Mouse (Mus musculus) embryonic facial prominence, embryonic 10.5 days (tissue): ENCODE results near the gene Cc2d2b. TPM values are rescaled to one million over a fixed set of nuclear protein-coding genes. Genes with fewer than 3 reads are reported as not detected.

Source experiments
- DNase-seq: peaks from one replicate; pipeline ENCODE4 v3.0.0-alpha.2; 2017; ENCODE audit warnings: low spot score
- H3K27ac ChIP-seq: fragments of 300-500 bp; sonication (generic); replicated peaks from 2 replicates; pipeline ENCODE4 v1.5.1; 2016; ENCODE audit warnings: mild to moderate bottlenecking
- H3K27me3 ChIP-seq: fragments of 300-500 bp; sonication (generic); replicated peaks from 2 replicates; pipeline ENCODE4 v1.6.1; 2016; ENCODE audit warnings: low read depth, mild to moderate bottlenecking; ENCODE audit not compliant: poor library complexity, severe bottlenecking
- H3K36me3 ChIP-seq: fragments of 300-500 bp; sonication (generic); replicated peaks from 2 replicates; pipeline ENCODE4 v1.6.1; 2016; ENCODE audit warnings: mild to moderate bottlenecking, moderate library complexity
- H3K4me1 ChIP-seq: fragments of 300-500 bp; sonication (generic); 2 replicates; pipeline ENCODE4 v1.6.1; 2016
- H3K4me3 ChIP-seq: fragments of 300-500 bp; sonication (generic); 2 replicates; pipeline ENCODE4 v1.5.1; 2016; ENCODE audit warnings: mild to moderate bottlenecking, moderate library complexity
- H3K9me3 ChIP-seq: fragments of 300-500 bp; sonication (generic); 2 replicates; pipeline ENCODE4 v1.6.1; 2016; ENCODE audit warnings: mild to moderate bottlenecking
- WGBS: fragments of 180-500 bp; shearing (Covaris S2); methylation state at CpG from one replicate; pipeline ENCODE4 v1.1.7; 2016; 5-methylcytosine and 5-hydroxymethylcytosine counted together
- polyA plus RNA-seq: library from polyadenylated mRNA; unstranded; fragments of >200 nt; fragmentation: Nextera tagmentation; extraction: Ambion mirVana; gene quantifications from 2 replicates; pipeline ENCODE4 v1.2.1, GENCODE M21; 2016

Gene Cc2d2b
- 0.22 and 0.38 TPM in 2 replicates for polyA plus RNA-seq

- Histone ChIP-seq H3K4me3 (peak within 1 kb of the TSS; percentile 35; the same call in 1 of the 2 replicates), H3K4me1 (peaks cover 4% of the 10 kb centered on the region; the same call in 1 of the 2 replicates), H3K27me3 (no peaks in the 10 kb centered on the region), H3K27ac (no peak within 1 kb of the TSS), H3K9me3 (no peaks in the 10 kb centered on the region), H3K36me3 (no peaks in the 10 kb centered on the region)
- DNase-seq, result peak; percentile 39
- 69% methylated on average over 17 of the region's 17 CpGs for WGBS
Measured at GRCm38 (mm10) chr19:40748559-40748958, at the start of gene Cc2d2b. Cc2d2b (plus strand) TSS chr19:40748753.

GRCm38 (mm10) chr19:40699816-40700215 is 48.7 kb upstream of the Cc2d2b start:
- WGBS, result 74% methylated on average over 5 of the region's 5 CpGs
- Histone ChIP-seq H3K4me1 (peaks cover 4% of the 10 kb centered on the region; the same call in 1 of the 2 replicates), H3K36me3 (no peaks in the 10 kb centered on the region), H3K27ac (no peak overlapping the region), H3K4me3 (no peak overlapping the region), H3K9me3 (no peaks in the 10 kb centered on the region), H3K27me3 (no peaks in the 10 kb centered on the region)
- DNase-seq, result no peak

GRCm38 (mm10) chr19:40702406-40702805 is 46.1 kb upstream of the Cc2d2b start:
- 65% methylated on average over 4 of the region's 4 CpGs for WGBS
- Histone ChIP-seq H3K4me3 (no peak overlapping the region), H3K27ac (no peak overlapping the region), H3K36me3 (no peaks in the 10 kb centered on the region), H3K9me3 (no peaks in the 10 kb centered on the region), H3K4me1 (peaks cover 4% of the 10 kb centered on the region; the same call in 1 of the 2 replicates), H3K27me3 (no peaks in the 10 kb centered on the region)
- DNase-seq, result no peak

GRCm38 (mm10) chr19:40712889-40713628 is 35.5 kb upstream of the Cc2d2b start:
- WGBS, result 85% methylated on average over 16 of the region's 16 CpGs

DNA sequence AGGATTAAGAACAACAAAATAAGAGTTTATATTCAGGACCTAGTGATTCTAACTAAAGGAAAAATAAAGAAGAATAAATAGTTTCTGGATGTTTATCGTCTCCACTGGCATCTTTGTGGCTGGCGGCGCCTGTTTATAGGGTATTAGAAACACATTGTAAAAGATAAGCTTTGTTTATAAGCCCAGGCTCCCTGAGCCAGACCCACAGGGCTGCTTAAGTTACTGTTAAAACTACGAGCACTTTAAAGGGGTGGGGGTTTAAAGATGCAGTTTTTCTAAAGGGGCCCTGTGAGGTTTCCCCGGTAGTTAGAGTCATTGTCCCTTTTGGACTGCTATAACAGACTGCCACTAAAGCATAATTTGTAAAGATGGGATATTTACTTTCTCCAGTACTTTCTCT is 33.9 kb upstream of the Cc2d2b start:
- Histone ChIP-seq H3K27me3 (no peaks in the 10 kb centered on the region), H3K4me1 (no peaks in the 10 kb centered on the region), H3K36me3 (no peaks in the 10 kb centered on the region), H3K4me3 (no peak overlapping the region), H3K9me3 (no peaks in the 10 kb centered on the region), H3K27ac (no peak overlapping the region)
- DNase-seq, result no peak
- 79% methylated on average over 5 of the region's 5 CpGs for WGBS

More at GRCm38 (mm10) chr19:40712889-40713628, 35.5 kb upstream of the Cc2d2b start:
- no peak for DNase-seq
- Histone ChIP-seq H3K4me3 (no peak overlapping the region), H3K27ac (no peak overlapping the region), H3K9me3 (no peaks in the 10 kb centered on the region), H3K27me3 (no peaks in the 10 kb centered on the region), H3K36me3 (no peaks in the 10 kb centered on the region), H3K4me1 (peaks cover 7% of the 10 kb centered on the region)

DNA sequence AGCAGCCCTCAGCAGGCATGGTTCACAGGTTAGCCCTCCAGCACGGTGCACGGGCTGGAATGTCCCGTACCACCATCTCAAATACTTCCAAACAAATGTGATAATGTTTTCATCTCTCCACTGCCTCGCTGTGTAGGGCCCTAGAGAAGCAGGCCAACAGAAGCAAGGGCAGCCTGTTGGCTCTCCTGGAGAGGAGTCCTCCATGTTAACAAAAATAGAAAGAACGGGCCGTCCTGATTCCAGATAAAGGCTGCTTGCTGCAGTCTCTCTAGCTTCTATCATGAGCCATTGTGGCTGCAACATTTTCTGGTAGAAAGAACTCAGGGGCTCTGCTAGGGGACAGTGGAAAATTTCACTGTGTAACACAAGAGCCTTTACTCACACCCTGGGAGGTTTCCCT is 31.6 kb upstream of the Cc2d2b start:
- H3K4me3 ChIP-seq, result no peak overlapping the region
- 90% methylated on average over 6 of the region's 6 CpGs for WGBS
- no peaks in the 10 kb centered on the region for H3K27me3 ChIP-seq
- no peaks in the 10 kb centered on the region for H3K4me1 ChIP-seq
- DNase-seq, result no peak
- H3K9me3 ChIP-seq, result no peaks in the 10 kb centered on the region
- no peak overlapping the region for H3K27ac ChIP-seq
- no peaks in the 10 kb centered on the region for H3K36me3 ChIP-seq

GRCm38 (mm10) chr19:40719439-40720105 is 29.0 kb upstream of the Cc2d2b start:
- no peaks in the 10 kb centered on the region for H3K9me3 ChIP-seq
- no peak for DNase-seq
- 54% methylated on average over 11 of the region's 11 CpGs for WGBS

DNA sequence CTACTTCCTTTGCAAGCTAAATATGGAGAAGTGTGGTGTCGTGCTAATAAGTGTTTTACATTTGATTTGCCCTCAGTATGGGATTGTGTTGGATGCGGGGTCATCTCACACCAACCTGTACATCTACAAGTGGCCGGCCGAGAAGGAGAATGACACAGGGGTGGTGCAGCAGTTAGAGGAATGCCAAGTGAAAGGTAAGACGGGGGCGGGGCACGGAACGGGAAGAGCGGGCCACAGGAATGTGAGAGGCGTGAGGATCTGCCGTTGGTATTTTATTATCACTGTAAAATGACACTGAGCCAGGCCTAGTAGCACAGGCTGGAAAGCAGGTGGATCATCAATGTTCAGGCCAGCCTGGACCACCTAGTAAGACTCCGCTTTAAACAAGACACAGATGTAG is 28.2 kb upstream of the Cc2d2b start:
- Histone ChIP-seq H3K36me3 (no peaks in the 10 kb centered on the region), H3K27me3 (no peaks in the 10 kb centered on the region), H3K27ac (no peak overlapping the region), H3K4me1 (peaks cover 7% of the 10 kb centered on the region), H3K9me3 (no peaks in the 10 kb centered on the region), H3K4me3 (no peak overlapping the region)
- WGBS, result 82% methylated on average over 12 of the region's 12 CpGs
- no peak for DNase-seq

More at GRCm38 (mm10) chr19:40719439-40720105, 29.0 kb upstream of the Cc2d2b start:
- no peaks in the 10 kb centered on the region for H3K27me3 ChIP-seq
- H3K4me3 ChIP-seq, result no peak overlapping the region
- peaks cover 7% of the 10 kb centered on the region for H3K4me1 ChIP-seq
- H3K27ac ChIP-seq, result no peak overlapping the region
- no peaks in the 10 kb centered on the region for H3K36me3 ChIP-seq

DNA sequence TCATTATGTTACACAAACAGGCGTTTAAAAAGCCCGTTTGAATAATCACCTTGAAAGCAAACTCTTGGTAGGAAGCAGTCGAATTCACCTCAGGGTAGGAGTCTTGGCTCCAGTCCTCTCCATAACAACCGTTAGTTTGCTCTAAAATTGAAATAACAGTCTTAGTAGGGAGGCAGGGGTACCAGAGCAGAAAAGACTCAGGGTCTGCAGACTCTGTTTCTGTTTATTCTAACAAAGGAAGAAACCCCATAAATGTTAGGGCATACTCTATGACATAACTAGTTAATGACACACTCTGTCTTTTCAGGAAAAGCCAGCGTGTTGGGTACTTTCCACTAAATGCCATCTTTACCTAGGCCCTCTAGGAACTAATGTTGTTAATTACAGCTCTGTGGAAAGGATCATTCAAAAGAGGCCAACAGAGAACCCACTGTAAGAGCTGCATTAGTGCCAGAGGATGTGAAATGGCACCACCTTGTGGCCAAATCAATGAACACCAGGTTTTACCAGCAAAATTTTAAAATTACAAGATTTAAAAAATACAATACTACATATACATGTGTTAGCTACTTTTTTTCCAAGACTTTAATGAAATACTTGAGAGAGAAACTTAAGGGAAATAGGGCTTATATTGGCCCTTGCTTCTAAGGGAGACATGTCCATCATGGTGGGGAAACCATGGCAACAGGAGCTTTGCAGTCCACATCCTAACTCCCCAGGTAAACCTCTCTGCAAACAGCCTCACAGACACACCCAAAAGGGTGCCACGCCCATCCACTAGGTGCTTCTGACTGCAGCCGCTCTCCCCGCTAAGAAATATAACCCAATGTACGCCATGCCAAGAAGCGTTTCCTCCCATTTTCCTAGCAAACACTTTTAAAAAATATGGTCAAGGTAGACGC is 26.2 kb upstream of the Cc2d2b start:
- H3K36me3 ChIP-seq, result no peaks in the 10 kb centered on the region
- peak overlapping the region; percentile 45 for H3K27ac ChIP-seq
- H3K4me3 ChIP-seq, result no peak overlapping the region
- no peaks in the 10 kb centered on the region for H3K9me3 ChIP-seq
- no peaks in the 10 kb centered on the region for H3K27me3 ChIP-seq
- 57% methylated on average over 11 of the region's 11 CpGs for WGBS
- peak; percentile 55 for DNase-seq
- H3K4me1 ChIP-seq, result peaks cover 12% of the 10 kb centered on the region

DNA sequence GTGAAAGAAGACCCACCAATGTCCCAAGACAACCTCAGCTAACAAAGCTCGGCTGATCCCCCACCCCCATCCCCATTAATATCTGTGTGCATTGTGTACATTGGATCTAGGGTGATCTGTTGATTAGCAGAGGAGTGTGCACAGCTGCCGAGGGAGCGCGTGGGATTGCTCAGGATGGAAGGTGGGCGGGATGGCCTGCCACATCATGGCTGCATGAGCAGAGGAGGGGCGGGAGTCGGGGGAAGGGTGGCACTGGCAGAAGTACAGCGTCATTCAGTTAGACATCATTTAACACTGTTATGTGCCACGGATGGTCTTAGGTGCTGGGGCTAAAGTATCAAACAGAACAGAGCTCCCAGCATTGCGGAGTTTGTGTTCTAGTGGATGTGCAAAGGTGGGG is 25.0 kb upstream of the Cc2d2b start:
- Histone ChIP-seq H3K4me1 (peaks cover 14% of the 10 kb centered on the region), H3K27me3 (no peaks in the 10 kb centered on the region), H3K27ac (no peak overlapping the region), H3K4me3 (no peak overlapping the region), H3K9me3 (no peaks in the 10 kb centered on the region), H3K36me3 (no peaks in the 10 kb centered on the region)
- no peak for DNase-seq
- 69% methylated on average over 10 of the region's 10 CpGs for WGBS

DNA sequence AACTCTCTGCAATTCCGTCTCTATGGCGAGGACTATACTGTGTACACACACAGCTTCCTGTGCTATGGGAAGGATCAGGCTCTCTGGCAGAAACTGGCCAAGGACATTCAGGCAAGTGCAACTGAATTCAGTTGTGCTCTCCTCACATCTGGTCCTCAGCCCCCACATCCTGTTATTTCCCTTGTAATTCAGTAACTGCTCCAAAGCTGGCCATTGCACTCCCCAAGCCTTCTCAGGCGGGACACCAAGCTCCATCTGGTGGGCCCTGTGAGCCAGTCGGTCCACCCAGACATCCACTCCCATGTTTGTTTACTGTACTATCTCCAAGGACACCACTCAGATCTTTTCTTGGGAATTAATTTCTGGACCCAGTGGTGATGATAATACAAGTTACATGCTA is 22.4 kb upstream of the Cc2d2b start:
- Histone ChIP-seq H3K4me1 (peaks cover 20% of the 10 kb centered on the region), H3K36me3 (no peaks in the 10 kb centered on the region), H3K27ac (no peak overlapping the region), H3K4me3 (no peak overlapping the region), H3K27me3 (no peaks in the 10 kb centered on the region), H3K9me3 (no peaks in the 10 kb centered on the region)
- DNase-seq, result no peak
- 70% methylated on average over 4 of the region's 4 CpGs for WGBS

- H3K27ac ChIP-seq, result no peak overlapping the region
- H3K9me3 ChIP-seq, result no peaks in the 10 kb centered on the region
- DNase-seq, result no peak
- H3K4me3 ChIP-seq, result no peak overlapping the region
- H3K36me3 ChIP-seq, result no peaks in the 10 kb centered on the region
- H3K4me1 ChIP-seq, result peaks cover 20% of the 10 kb centered on the region
- no peaks in the 10 kb centered on the region for H3K27me3 ChIP-seq
- 85% methylated on average over 2 of the region's 2 CpGs for WGBS
Measured at GRCm38 (mm10) chr19:40726614-40727013, 21.9 kb upstream of the Cc2d2b start.
